Mouse (Mus musculus): ENCODE results near the gene Rchy1. TPM values are rescaled to one million over a fixed set of nuclear protein-coding genes. Genes with fewer than 3 reads are reported as not detected.
"Not testable (repeated sequence)": the region's sequence is repeated elsewhere in the genome, so short reads cannot be mapped to it uniquely, and the experiment has no call there.

Gene Rchy1
- polyA plus RNA-seq, 1 experiment from 2014 or later, result 45.8 TPM

DNA sequence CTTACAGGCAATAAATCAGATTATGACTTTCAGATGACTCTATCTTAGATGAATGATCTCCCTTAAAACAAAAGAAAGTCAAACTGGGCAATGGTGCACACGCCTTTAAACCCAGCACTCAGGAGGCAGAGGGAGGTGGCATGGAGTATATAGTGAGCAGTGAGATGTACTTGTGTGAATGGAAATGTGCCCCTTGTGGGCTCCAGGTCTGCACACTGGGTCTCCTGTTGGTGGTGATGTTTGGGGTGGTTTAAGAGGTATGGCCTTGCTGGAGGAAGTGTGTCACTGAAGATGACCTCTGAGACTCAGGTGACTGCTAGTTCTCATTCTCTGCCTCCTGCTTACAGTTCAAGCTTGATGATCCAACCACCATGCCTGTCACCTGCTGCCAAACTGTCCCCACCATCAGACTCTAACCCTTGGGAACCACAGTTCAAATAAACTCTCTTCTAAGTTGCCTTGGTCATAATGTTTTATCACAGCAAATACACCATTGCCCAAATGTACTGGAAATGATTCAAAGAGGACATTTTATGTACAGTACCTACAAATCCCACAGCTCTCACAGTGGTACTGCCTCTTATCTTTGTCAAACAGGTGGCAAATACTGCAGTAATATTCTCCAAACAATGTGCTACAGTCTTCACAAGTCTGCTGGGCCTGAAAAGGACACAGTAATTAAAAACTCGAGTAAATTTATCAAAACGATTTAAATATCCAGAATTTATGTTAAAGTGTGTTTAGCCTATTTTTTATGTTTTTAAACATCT is 5.7 kb downstream of the Rchy1 start:
- Histone ChIP-seq H3K36me3 (peaks cover 61% of the 10 kb centered on the region), H3K4me3 (no peak overlapping the region), H3K9ac (no peak overlapping the region), H3K4me1 (peaks cover 48% of the 10 kb centered on the region), H3K9me3 (replicated peaks) (no peaks in the 10 kb centered on the region), H3K27ac (no peak overlapping the region), H3K27me3 (replicated peaks) (no peaks in the 10 kb centered on the region), H3K4me2 (no peak overlapping the region)
- ATAC-seq, result no peak
- WGBS (ENCODE audit: insufficient replicate concordance), result 70% methylated on average over 3 of the region's 3 CpGs

- Histone ChIP-seq H3K36me3 (peaks cover 89% of the 10 kb centered on the region), H3K9ac (no peak overlapping the region), H3K4me3 (no peak overlapping the region), H3K27ac (no peak overlapping the region), H3K9me3 (replicated peaks) (no peaks in the 10 kb centered on the region), H3K4me2 (no peak overlapping the region), H3K27me3 (replicated peaks) (no peaks in the 10 kb centered on the region), H3K4me1 (no peaks in the 10 kb centered on the region)
- no peak for ATAC-seq
Measured at GRCm38 (mm10) chr5:91951404-91951803, 11.5 kb downstream of the Rchy1 start.

- Histone ChIP-seq H3K9me3 (replicated peaks) (no peaks in the 10 kb centered on the region), H3K27me3 (replicated peaks) (no peaks in the 10 kb centered on the region), H3K9ac (no peak overlapping the region), H3K4me3 (no peak overlapping the region), H3K27ac (no peak overlapping the region), H3K4me1 (no peaks in the 10 kb centered on the region), H3K36me3 (peaks cover 92% of the 10 kb centered on the region), H3K4me2 (no peak overlapping the region)
- WGBS (ENCODE audit: insufficient replicate concordance), result 90% methylated on average over 7 of the region's 7 CpGs
- no peak for ATAC-seq
Measured at GRCm38 (mm10) chr5:91949441-91949840, 13.4 kb downstream of the Rchy1 start.

DNA sequence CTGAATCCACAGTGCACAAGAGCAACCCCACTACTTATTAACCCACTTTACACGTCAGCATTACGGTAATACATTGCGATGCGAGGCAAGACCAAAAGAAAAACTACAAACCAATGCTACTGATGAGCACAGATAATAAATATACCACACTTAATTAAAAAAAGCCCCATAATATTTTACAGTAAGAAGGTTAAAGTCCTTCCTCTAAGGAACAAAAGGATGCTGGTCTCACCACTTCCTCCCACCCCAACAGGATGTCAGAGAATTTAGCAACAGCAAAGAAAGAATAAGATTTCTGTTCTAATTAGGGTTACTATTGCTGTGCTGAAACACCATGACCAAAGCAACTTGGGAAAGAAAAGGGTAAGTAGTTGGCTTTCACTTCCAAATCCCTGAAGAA is 15.9 kb downstream of the Rchy1 start:
- peaks cover 76% of the 10 kb centered on the region for H3K36me3 ChIP-seq
- H3K27me3 ChIP-seq (replicated peaks), result no peaks in the 10 kb centered on the region
- H3K4me1 ChIP-seq, result no peaks in the 10 kb centered on the region
- WGBS (ENCODE audit: insufficient replicate concordance), result 89% methylated on average over 4 of the region's 4 CpGs
- ATAC-seq, result no peak
- no peak overlapping the region for H3K27ac ChIP-seq
- H3K9me3 ChIP-seq (replicated peaks), result no peaks in the 10 kb centered on the region
- H3K4me2 ChIP-seq, result no peak overlapping the region
- H3K9ac ChIP-seq, result no peak overlapping the region
- no peak overlapping the region for H3K4me3 ChIP-seq

DNA sequence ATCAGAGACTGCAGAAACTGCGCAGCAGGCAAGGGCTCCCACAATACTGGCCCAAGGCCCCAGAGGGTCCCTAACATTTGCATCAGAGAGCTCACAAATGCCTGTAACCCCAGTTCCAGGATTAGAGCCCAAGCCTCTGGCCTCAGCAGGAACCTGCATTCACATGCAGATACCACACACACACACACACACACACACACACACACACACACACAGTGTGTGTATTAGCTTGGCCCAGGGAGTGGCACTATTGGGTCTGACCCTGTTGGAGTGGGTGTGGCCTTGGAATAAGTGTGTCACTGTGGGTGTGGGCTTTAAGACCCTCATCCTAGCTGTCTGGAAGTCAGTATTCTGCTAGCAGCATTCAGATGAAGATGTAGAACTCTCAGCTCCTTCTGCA is 17.3 kb downstream of the Rchy1 start:
- WGBS (ENCODE audit: insufficient replicate concordance), result 100% methylated on average over 1 of the region's 1 CpGs
- not testable (repeated sequence) for H3K9me3 ChIP-seq (replicated peaks); H3K4me2 ChIP-seq; H3K4me3 ChIP-seq; H3K27ac ChIP-seq; ATAC-seq; H3K4me1 ChIP-seq; H3K9ac ChIP-seq; H3K27me3 ChIP-seq (replicated peaks)
- H3K36me3 ChIP-seq, result peaks cover 62% of the 10 kb centered on the region

DNA sequence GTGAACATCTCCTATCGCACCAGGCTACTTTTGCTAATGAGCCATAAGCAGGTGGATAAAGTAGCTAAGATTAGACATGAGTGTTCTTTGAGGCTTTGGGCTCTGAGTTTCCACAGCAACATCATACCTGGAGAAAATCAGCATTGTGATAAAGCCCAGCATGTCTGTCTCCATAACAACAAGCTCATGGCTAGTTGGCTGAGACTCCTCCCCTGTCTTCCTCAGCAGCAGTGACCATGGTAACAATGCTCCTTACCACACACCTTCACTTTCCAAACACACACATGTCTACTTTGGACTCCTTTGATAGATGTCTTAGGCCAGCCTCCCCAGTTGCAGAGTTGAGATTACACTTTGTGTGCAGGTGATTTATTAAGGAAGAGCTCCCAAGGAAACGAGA is 49.6 kb downstream of the Rchy1 start:
- H3K27me3 ChIP-seq (replicated peaks), result no peaks in the 10 kb centered on the region
- 69% methylated on average over 2 of the region's 2 CpGs for WGBS (ENCODE audit: insufficient replicate concordance)

DNA sequence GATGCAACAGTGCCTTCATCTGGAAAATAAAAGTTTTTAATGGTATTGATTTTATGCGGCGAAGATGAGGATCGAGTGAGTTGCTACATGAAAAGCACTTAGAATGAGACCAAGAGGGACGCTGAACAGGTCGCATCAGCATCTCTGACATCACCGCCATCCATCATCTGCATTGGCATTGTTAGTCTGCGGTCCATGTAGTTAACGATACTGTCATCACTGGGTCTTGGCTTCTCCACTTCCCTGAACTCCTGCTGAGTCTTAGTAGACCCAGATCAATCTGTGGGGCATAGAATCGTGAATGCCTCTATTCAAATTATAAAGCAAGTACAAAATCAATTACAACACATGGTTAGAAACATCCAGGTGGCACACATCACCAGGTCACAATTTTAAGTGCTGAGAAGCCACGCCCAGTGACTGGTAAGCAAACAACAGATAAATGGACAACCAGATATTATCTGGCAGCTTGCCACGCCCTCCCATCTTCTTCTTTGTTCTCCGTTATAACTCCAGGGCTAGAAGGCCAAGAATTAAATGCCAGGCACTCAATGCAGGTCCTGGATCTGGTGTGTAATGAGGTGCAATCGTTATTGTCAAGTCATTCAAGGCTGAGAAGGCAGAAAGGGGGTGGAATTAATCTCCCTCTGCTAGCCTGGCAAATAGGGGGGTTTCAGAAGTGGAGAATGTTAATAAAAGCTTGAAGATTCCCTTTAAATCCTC is 51.3 kb downstream of the Rchy1 start:
- no peaks in the 10 kb centered on the region for H3K9me3 ChIP-seq (replicated peaks)
- H3K36me3 ChIP-seq, result no peaks in the 10 kb centered on the region
- WGBS (ENCODE audit: insufficient replicate concordance), result 76% methylated on average over 13 of the region's 13 CpGs
- H3K27me3 ChIP-seq (replicated peaks), result no peaks in the 10 kb centered on the region
- no peaks in the 10 kb centered on the region for H3K4me1 ChIP-seq
- H3K4me3 ChIP-seq, result no peak overlapping the region
- no peak overlapping the region for H3K27ac ChIP-seq
- no peak overlapping the region for H3K4me2 ChIP-seq
- H3K9ac ChIP-seq, result no peak overlapping the region
- ATAC-seq, result no peak

More for the DNA sequence above, 49.6 kb downstream of the Rchy1 start:
- no peak overlapping the region for H3K4me2 ChIP-seq
- no peak overlapping the region for H3K9ac ChIP-seq
- no peak for ATAC-seq
- H3K9me3 ChIP-seq (replicated peaks), result no peaks in the 10 kb centered on the region
- H3K4me1 ChIP-seq, result no peaks in the 10 kb centered on the region
- no peak overlapping the region for H3K4me3 ChIP-seq
- H3K36me3 ChIP-seq, result no peaks in the 10 kb centered on the region
- no peak overlapping the region for H3K27ac ChIP-seq

- Histone ChIP-seq H3K36me3 (no peaks in the 10 kb centered on the region), H3K9ac (no peak overlapping the region)
Measured at GRCm38 (mm10) chr5:91910616-91911015, 52.3 kb downstream of the Rchy1 start.

DNA sequence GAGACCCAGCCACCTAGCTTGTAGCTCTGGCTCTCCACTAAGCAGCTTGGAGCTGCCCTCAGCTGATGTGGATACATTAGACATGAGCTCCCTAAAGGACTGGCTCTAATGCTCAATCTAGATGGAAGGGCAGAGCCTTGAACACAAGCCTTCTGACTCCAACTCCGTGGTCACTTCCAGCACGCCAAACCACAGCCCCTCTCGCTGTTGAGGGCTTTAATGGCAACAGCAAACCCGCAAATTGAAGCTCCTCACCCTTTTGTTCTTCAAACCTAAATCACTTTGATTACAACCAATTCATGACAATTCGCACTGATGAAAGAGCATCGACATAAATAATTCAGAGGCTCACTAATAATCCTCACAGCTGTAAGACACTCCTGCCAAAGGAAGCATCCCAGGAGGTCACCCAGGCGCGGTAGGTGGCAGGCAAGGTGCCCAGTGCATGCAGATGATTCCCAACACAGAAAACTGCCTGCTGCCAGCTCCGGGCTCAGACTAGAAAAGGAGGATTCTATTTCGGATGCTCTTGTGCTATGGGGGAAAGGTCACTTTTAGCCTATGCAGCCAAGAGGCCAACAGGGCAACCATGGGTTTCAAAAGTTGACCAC is 53.8 kb downstream of the Rchy1 start:
- ATAC-seq, result no peak
- WGBS (ENCODE audit: insufficient replicate concordance), result 53% methylated on average over 10 of the region's 10 CpGs
- no peak overlapping the region for H3K4me2 ChIP-seq
- no peaks in the 10 kb centered on the region for H3K36me3 ChIP-seq
- no peak overlapping the region for H3K9ac ChIP-seq
- no peak overlapping the region for H3K27ac ChIP-seq
- H3K27me3 ChIP-seq (replicated peaks), result no peaks in the 10 kb centered on the region
- H3K4me1 ChIP-seq, result no peaks in the 10 kb centered on the region
- H3K9me3 ChIP-seq (replicated peaks), result no peaks in the 10 kb centered on the region
- no peak overlapping the region for H3K4me3 ChIP-seq

More at GRCm38 (mm10) chr5:91910616-91911015, 52.3 kb downstream of the Rchy1 start:
- WGBS (ENCODE audit: insufficient replicate concordance), result 67% methylated on average over 4 of the region's 4 CpGs
- Histone ChIP-seq H3K4me3 (no peak overlapping the region), H3K27me3 (replicated peaks) (no peaks in the 10 kb centered on the region), H3K27ac (no peak overlapping the region), H3K9me3 (replicated peaks) (no peaks in the 10 kb centered on the region), H3K4me1 (no peaks in the 10 kb centered on the region), H3K4me2 (no peak overlapping the region)
- ATAC-seq, result no peak

Other genes starting within 250 kb of the Rchy1 start
- gene Odaph, start 24.4 kb upstream of the Rchy1 start, polyA plus RNA-seq (2016; fragmentation: Nextera tagmentation; extraction: Ambion mirVana), result not detected in 2 replicates
- gene Cdkl2, start 80.8 kb upstream of the Rchy1 start, polyA plus RNA-seq (2016; fragmentation: Nextera tagmentation; extraction: Ambion mirVana), result 0.25 and 0.35 TPM in 2 replicates
- 84.0 and 87.0 TPM in 2 replicates for gene G3bp2, start 120.7 kb upstream of the Rchy1 start, polyA plus RNA-seq (2016; fragmentation: Nextera tagmentation; extraction: Ambion mirVana)
- gene Uso1, start 174.9 kb upstream of the Rchy1 start, polyA plus RNA-seq (2016; fragmentation: Nextera tagmentation; extraction: Ambion mirVana), result 35.6 and 37.1 TPM in 2 replicates